ENCODE assay signal across 8 mouse cellular contexts in genomic region chr2:34645851-34646540, GRCm38 (mm10).
DNase-seq lines count a peak whose midpoint lies in the region; ATAC-seq and TF ChIP-seq lines count a peak whose summit lies in the region.

No protein-coding gene starts in this region.

- WGBS in hindbrain, embryonic 14.5 days: 17% methylated on average over 19 of the region's 21 CpGs
- WGBS in liver, adult 2 months: 12% methylated on average over 21 of the region's 21 CpGs
- WGBS in midbrain, postnatal 0 days: 10% methylated on average over 21 of the region's 21 CpGs

- 0 out of 2 replicates have a peak overlapping the region, but pooled peaks have one; percentile 18 for H3K9ac ChIP-seq in hindbrain, embryonic 14.5 days
- H3K9ac ChIP-seq in liver, adult 2 months (ENCODE audit: low read depth, low read length): peak overlapping the region; percentile 10
- no peak overlapping the region for H3K9ac ChIP-seq in midbrain, postnatal 0 days (replicated peaks; ENCODE audit: low read length, poor library complexity, severe bottlenecking)

- no peaks in the 10 kb centered on the region for H3K79me2 ChIP-seq in liver, adult 2 months (ENCODE audit: control insufficient read depth, insufficient read depth, low read length)

- intact Hi-C loops in gastrocnemius, adult 2 months (cut with DNase I): no loop called here

- ATAC-seq in hindbrain, embryonic 14.5 days (ENCODE audit: low FRiP score): peak; percentile 76
- ATAC-seq in midbrain, postnatal 0 days (ENCODE audit: low FRiP score): peak; percentile 81; the same call in 1 of the 2 replicates

- peak overlapping the region; percentile 50 for H3K4me2 ChIP-seq in hindbrain, embryonic 14.5 days (replicated peaks)
- H3K4me2 ChIP-seq in midbrain, postnatal 0 days (ENCODE audit: low read depth, low read length, poor library complexity, severe bottlenecking): peak overlapping the region; percentile 61

- peaks cover 7% of the 10 kb centered on the region; the same call in 1 of the 2 replicates for H3K4me1 ChIP-seq in hindbrain, embryonic 14.5 days (replicated peaks; ENCODE audit: control insufficient read depth, insufficient read depth, low read length)
- no peaks in the 10 kb centered on the region; the same call in 1 of the 2 replicates for H3K4me1 ChIP-seq in liver, adult 2 months (ENCODE audit: control insufficient read depth, insufficient read depth, low read length)
- H3K4me1 ChIP-seq in midbrain, postnatal 0 days (ENCODE audit: insufficient read depth, low read length): peaks cover 3% of the 10 kb centered on the region; the same call in 1 of the 2 replicates
- H3K4me1 ChIP-seq in testis, adult 2 months (ENCODE audit: control insufficient read depth, insufficient read depth, low read length): peaks cover 16% of the 10 kb centered on the region

- H3K36me3 ChIP-seq in hindbrain, embryonic 14.5 days (replicated peaks; ENCODE audit: control insufficient read depth, insufficient read depth): no peaks in the 10 kb centered on the region
- no peaks in the 10 kb centered on the region for H3K36me3 ChIP-seq in liver, adult 2 months (ENCODE audit: control insufficient read depth, insufficient read depth, low read length)
- no peaks in the 10 kb centered on the region for H3K36me3 ChIP-seq in midbrain, postnatal 0 days (ENCODE audit: insufficient read depth, low read length)
- no peaks in the 10 kb centered on the region for H3K36me3 ChIP-seq in testis, adult 2 months (ENCODE audit: control insufficient read depth, insufficient read depth, low read length)

- H3K27me3 ChIP-seq in hindbrain, embryonic 14.5 days (ENCODE audit: control insufficient read depth, insufficient read depth, low read length): no peaks in the 10 kb centered on the region
- H3K27me3 ChIP-seq in liver, adult 2 months (ENCODE audit: control insufficient read depth, insufficient read depth, low read length): no peaks in the 10 kb centered on the region
- no peaks in the 10 kb centered on the region for H3K27me3 ChIP-seq in midbrain, postnatal 0 days (ENCODE audit: insufficient read depth, low read length)
- H3K27me3 ChIP-seq in testis, adult 2 months (ENCODE audit: control insufficient read depth, insufficient read depth, low read length): no peaks in the 10 kb centered on the region

- peak; percentile 42 to 67 for DNase-seq in cerebellum, postnatal 14 days
- DNase-seq in cerebellum, adult 9-11 months: no peak
- peak; percentile 66 for DNase-seq in brain, embryonic 14.5 days (ENCODE audit: low read depth)
- peak; percentile 76 for DNase-seq in gastrocnemius, adult 2 months
- DNase-seq in hindbrain, embryonic 14.5 days (ENCODE audit: low spot score): no peak
- peak; percentile 55 for DNase-seq in liver, adult 2 months (ENCODE audit: extremely low read depth, low read depth, low spot score)
- no peak for DNase-seq in midbrain, postnatal 0 days (ENCODE audit: low spot score)

- H3K4me3 ChIP-seq in gastrocnemius, adult 2 months: peak overlapping the region; percentile 73
- H3K4me3 ChIP-seq in hindbrain, embryonic 14.5 days (replicated peaks; ENCODE audit: low read length): peak overlapping the region; percentile 27
- peak overlapping the region; percentile 36 for H3K4me3 ChIP-seq in liver, adult 2 months (ENCODE audit: insufficient read depth, low read depth, low read length)
- H3K4me3 ChIP-seq in midbrain, postnatal 0 days (ENCODE audit: low read depth, low read length): peak overlapping the region; percentile 29
- peak overlapping the region; percentile 80 for H3K4me3 ChIP-seq in testis, adult 2 months (ENCODE audit: control insufficient read depth, low read depth, low read length)

- H3K9me3 ChIP-seq in hindbrain, embryonic 14.5 days (ENCODE audit: control insufficient read depth, low read length): no peaks in the 10 kb centered on the region
- H3K9me3 ChIP-seq in midbrain, postnatal 0 days (ENCODE audit: low read length): no peaks in the 10 kb centered on the region

- TF ChIP-seq POLR2A in brain, embryonic 14.5 days (IDR thresholded peaks at IDR 0.05; ENCODE audit: borderline replicate concordance, extremely low read depth, insufficient read depth, insufficient read length, poor library complexity, severe bottlenecking): no peak
- TF ChIP-seq POLR2A in liver, adult 2 months (IDR thresholded peaks at IDR 0.05; ENCODE audit: extremely low read depth, insufficient read depth, low read length): no peak
- TF ChIP-seq POLR2A in testis, adult 2 months (IDR thresholded peaks at IDR 0.05; ENCODE audit: control insufficient read depth, low read depth, low read length): no peak; the same call in 1 of the 2 replicates

- no peak for TF ChIP-seq CTCF in brain, embryonic 14.5 days (IDR thresholded peaks at IDR 0.05; ENCODE audit: borderline replicate concordance, extremely low read depth, insufficient read depth, insufficient read length)
- no peak for TF ChIP-seq CTCF in gastrocnemius, adult 2 months (IDR thresholded peaks at IDR 0.05)
- no peak for TF ChIP-seq CTCF in liver, adult 2 months (IDR thresholded peaks at IDR 0.05; ENCODE audit: low read depth, low read length)
- TF ChIP-seq CTCF in midbrain, postnatal 0 days (IDR thresholded peaks at IDR 0.05): no peak
- no peak for TF ChIP-seq CTCF in testis, adult 2 months (IDR thresholded peaks at IDR 0.05; ENCODE audit: control insufficient read depth, insufficient read depth, insufficient replicate concordance, low read depth, low read length)

- peak overlapping the region; percentile 54 for H3K27ac ChIP-seq in gastrocnemius, adult 2 months
- no peak overlapping the region for H3K27ac ChIP-seq in hindbrain, embryonic 14.5 days
- no peak overlapping the region for H3K27ac ChIP-seq in liver, adult 2 months (replicated peaks; ENCODE audit: insufficient read depth, low read depth, low read length)
- H3K27ac ChIP-seq in midbrain, postnatal 0 days (ENCODE audit: low read depth, low read length): peak overlapping the region; percentile 26; the same call in 1 of the 2 replicates
- H3K27ac ChIP-seq in testis, adult 2 months (ENCODE audit: control insufficient read depth, insufficient read depth, low read depth, low read length): no peak overlapping the region

Comparison
In these comparisons a context has a peak if more than half of its experiments do, and no peak if none do; other contexts are left out.
1. DNase-seq: peak in cerebellum, postnatal 14 days (2 of 2), brain, embryonic 14.5 days (single experiment), gastrocnemius, adult 2 months (single experiment) and liver, adult 2 months (single experiment); none in cerebellum, adult 9-11 months (single experiment), hindbrain, embryonic 14.5 days (single experiment) and midbrain, postnatal 0 days (single experiment).
2. H3K27ac ChIP-seq: peak in gastrocnemius, adult 2 months (single experiment) and midbrain, postnatal 0 days (single experiment); none in hindbrain, embryonic 14.5 days (single experiment), liver, adult 2 months (single experiment) and testis, adult 2 months (single experiment).
3. H3K4me3 ChIP-seq: peak in every context shown above with its lines; median percentile 80 in testis, adult 2 months; 73 in gastrocnemius, adult 2 months; 36 in liver, adult 2 months; 29 in midbrain, postnatal 0 days; 27 in hindbrain, embryonic 14.5 days.